Comparison of ENCODE assay signal across 8 mouse cellular contexts in genomic region chr13:112925976-112926375, GRCm38 (mm10). TPM values are rescaled to one million over a fixed set of nuclear protein-coding genes. Genes with fewer than 3 reads are reported as not detected.
DNase-seq lines count a peak whose midpoint lies in the region; ATAC-seq lines count a peak whose summit lies in the region.

No protein-coding gene starts in this region.

- DNase-seq in retina, embryonic 14.5 days (ENCODE audit: low spot score) = peak; percentile 3
- DNase-seq in retina, postnatal 1 day = no peak
- DNase-seq in limb, embryonic 11.5 days (ENCODE audit: low spot score) = no peak
- no peak for DNase-seq in layer of hippocampus, postnatal 25 days (ENCODE audit: extremely low spot score in 1 of 2, low spot score in 1 of 2)
- DNase-seq in cerebellum, postnatal 25 days = no peak
- DNase-seq in cerebellum, postnatal 10 days = no peak

- H3K9ac ChIP-seq in forebrain, embryonic 12.5 days = peak overlapping the region; percentile 85
- H3K9ac ChIP-seq in limb, embryonic 11.5 days (ENCODE audit: low read length) = peak overlapping the region; percentile 37; the same call in 1 of the 2 replicates
- 0 out of 2 replicates have a peak overlapping the region, but pooled peaks have one; percentile 77 for H3K9ac ChIP-seq in stomach, embryonic 14.5 days (replicated peaks; ENCODE audit: low read depth, low read length)

- no peaks in the 10 kb centered on the region for H3K27me3 ChIP-seq in forebrain, embryonic 12.5 days
- H3K27me3 ChIP-seq in limb, embryonic 11.5 days (ENCODE audit: control insufficient read depth, insufficient read depth, low read length) = no peaks in the 10 kb centered on the region
- H3K27me3 ChIP-seq in stomach, embryonic 14.5 days (ENCODE audit: control insufficient read depth, insufficient read depth, low read length) = no peaks in the 10 kb centered on the region

- peak overlapping the region; percentile 90 for H3K4me3 ChIP-seq in forebrain, embryonic 12.5 days (replicated peaks)
- H3K4me3 ChIP-seq in limb, embryonic 11.5 days (ENCODE audit: low read depth, low read length) = peak overlapping the region; percentile 87
- peak overlapping the region; percentile 91 for H3K4me3 ChIP-seq in stomach, embryonic 14.5 days (ENCODE audit: low read depth, low read length)

- ATAC-seq in forebrain, embryonic 12.5 days (ENCODE audit: low FRiP score) = no peak
- no peak for ATAC-seq in limb, embryonic 11.5 days (ENCODE audit: insufficient number of reproducible peaks, low FRiP score, low TSS enrichment, low read depth)
- ATAC-seq in stomach, embryonic 14.5 days (ENCODE audit: insufficient number of reproducible peaks, insufficient read depth, low FRiP score, low read depth) = no peak

- H3K4me1 ChIP-seq in forebrain, embryonic 12.5 days = peaks cover 26% of the 10 kb centered on the region
- peaks cover 7% of the 10 kb centered on the region for H3K4me1 ChIP-seq in limb, embryonic 11.5 days (ENCODE audit: control insufficient read depth, insufficient read depth, low read length)
- peaks cover 16% of the 10 kb centered on the region for H3K4me1 ChIP-seq in stomach, embryonic 14.5 days (ENCODE audit: control insufficient read depth, insufficient read depth, low read length)

- peaks cover 15% of the 10 kb centered on the region for H3K36me3 ChIP-seq in forebrain, embryonic 12.5 days (replicated peaks)
- H3K36me3 ChIP-seq in limb, embryonic 11.5 days (ENCODE audit: control insufficient read depth, insufficient read depth, low read length) = no peaks in the 10 kb centered on the region
- H3K36me3 ChIP-seq in stomach, embryonic 14.5 days (ENCODE audit: control insufficient read depth, insufficient read depth, low read length) = peaks cover 7% of the 10 kb centered on the region; the same call in 1 of the 2 replicates

- no peaks in the 10 kb centered on the region for H3K9me3 ChIP-seq in forebrain, embryonic 12.5 days
- no peaks in the 10 kb centered on the region for H3K9me3 ChIP-seq in limb, embryonic 11.5 days (ENCODE audit: control insufficient read depth, low read length)
- H3K9me3 ChIP-seq in stomach, embryonic 14.5 days (ENCODE audit: control insufficient read depth, low read depth, low read length) = no peaks in the 10 kb centered on the region

- 79% methylated on average over 4 of the region's 4 CpGs for WGBS in forebrain, embryonic 12.5 days
- WGBS in limb, embryonic 11.5 days = 71% methylated on average over 4 of the region's 4 CpGs
- 61% methylated on average over 4 of the region's 4 CpGs for WGBS in stomach, embryonic 14.5 days

- H3K4me2 ChIP-seq in forebrain, embryonic 12.5 days = peak overlapping the region; percentile 75
- peak overlapping the region; percentile 52 for H3K4me2 ChIP-seq in limb, embryonic 11.5 days (ENCODE audit: low read depth, severe bottlenecking)
- peak overlapping the region; percentile 65 for H3K4me2 ChIP-seq in stomach, embryonic 14.5 days (replicated peaks; ENCODE audit: low read depth, low read length)

- no peak overlapping the region for H3K27ac ChIP-seq in forebrain, embryonic 12.5 days
- no peak overlapping the region for H3K27ac ChIP-seq in limb, embryonic 11.5 days (replicated peaks; ENCODE audit: low read depth, low read length)
- H3K27ac ChIP-seq in stomach, embryonic 14.5 days (ENCODE audit: low read length) = no peak overlapping the region

RNA-seq across cellular contexts. Expression of gene Mtrex, which starts 1.2 kb away (rescaled TPM):
- 90.0 and 98.3 TPM in 2 replicates for polyA plus RNA-seq in forebrain, embryonic 12.5 days (2016; fragmentation: Nextera tagmentation; extraction: Ambion mirVana)
- polyA plus RNA-seq in limb, embryonic 11.5 days (2014; fragmentation: Nextera tagmentation; extraction: Ambion mirVana) = 105 and 110 TPM in 2 replicates
- polyA plus RNA-seq in stomach, embryonic 14.5 days (2014; fragmentation: Nextera tagmentation; extraction: Ambion mirVana) = 72.3 and 80.6 TPM in 2 replicates
- total RNA-seq in layer of hippocampus, postnatal 25 days (2021) = 10 to 100 TPM; 41.7 to 44.0 TPM

RNA-seq across cellular contexts. Expression of gene Dhx29, which starts 1.3 kb away (rescaled TPM):
- polyA plus RNA-seq in forebrain, embryonic 12.5 days (2016; fragmentation: Nextera tagmentation; extraction: Ambion mirVana) = 37.0 and 38.1 TPM in 2 replicates
- 33.2 and 39.9 TPM in 2 replicates for polyA plus RNA-seq in limb, embryonic 11.5 days (2014; fragmentation: Nextera tagmentation; extraction: Ambion mirVana)
- polyA plus RNA-seq in stomach, embryonic 14.5 days (2014; fragmentation: Nextera tagmentation; extraction: Ambion mirVana) = 20.4 and 22.8 TPM in 2 replicates
- total RNA-seq in layer of hippocampus, postnatal 25 days (2021) = 10 to 100 TPM; 23.2 to 23.9 TPM
